Mouse (Mus musculus): Measurements from ENCODE around the gene Orm3. TPM values are rescaled to one million over a fixed set of nuclear protein-coding genes. Genes with fewer than 3 reads are reported as not detected.

Orm3 gene
- total RNA-seq, 2 experiments from 2014 or later, result not detected

GRCm38 (mm10) chr4:63362150-63362549 is 6.2 kb downstream of the Orm3 start, which contains the start of gene Orm2:
TSS of gene Orm2 (plus strand) at chr4:63362449.
- intact Hi-C loops (cut with DNase I), result no loop called here
- DNase-seq, result no peak

GRCm38 (mm10) chr4:63368577-63368976 is 12.6 kb downstream of the Orm3 start:
- peak; percentile 88 for DNase-seq
- intact Hi-C loops (cut with DNase I), result no loop called here

DNA sequence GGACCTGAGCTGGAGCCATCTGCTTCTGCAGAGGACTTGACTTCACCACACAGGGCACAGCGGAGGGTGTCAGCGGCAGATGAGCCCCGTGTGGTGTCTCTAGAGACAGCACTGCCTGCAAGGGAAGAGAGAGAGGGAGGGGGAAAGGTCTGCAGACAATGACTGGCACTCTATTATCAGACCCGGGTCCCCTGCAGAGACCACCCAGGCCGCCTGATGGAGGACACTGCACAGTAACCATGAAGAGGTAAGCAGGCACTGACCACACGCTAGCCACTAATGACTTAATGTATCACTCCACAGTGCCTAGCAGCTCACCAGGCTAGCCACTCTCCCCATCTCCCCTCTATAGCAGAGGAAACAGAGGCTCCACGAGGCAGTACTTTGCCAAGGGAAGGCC is 14.9 kb downstream of the Orm3 start:
- intact Hi-C loops (cut with DNase I), result no loop called here
- no peak for DNase-seq

- peak; percentile 36 for DNase-seq
- intact Hi-C loops (cut with DNase I), result no loop called here
These were observed 15.9 kb downstream of the Orm3 start for GRCm38 (mm10) chr4:63371890-63372289.

- DNase-seq, result no peak
- intact Hi-C loops (cut with DNase I), result no loop called here
These were observed 17.4 kb downstream of the Orm3 start for GRCm38 (mm10) chr4:63373404-63373803.

DNA sequence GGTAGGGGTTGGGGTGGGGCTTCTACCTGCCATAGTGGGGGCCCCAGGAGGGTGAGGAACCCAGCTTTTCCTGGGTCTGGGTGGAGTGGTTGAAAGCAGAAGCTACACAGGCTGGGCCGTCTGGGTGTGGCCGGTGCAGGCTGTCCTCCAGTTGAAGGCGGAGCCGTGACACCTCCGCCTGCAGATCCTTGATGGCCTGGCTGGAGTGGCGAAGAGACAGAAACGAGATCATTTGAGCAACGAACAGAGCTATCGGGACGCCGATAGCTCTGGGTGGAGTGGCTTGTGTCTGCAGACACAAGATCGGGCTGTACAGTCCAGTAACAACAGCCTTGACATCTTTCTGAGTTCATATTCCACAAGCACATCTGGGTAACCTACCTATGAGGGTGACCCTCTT is 18.4 kb downstream of the Orm3 start:
- intact Hi-C loops (cut with DNase I), result no loop called here
- DNase-seq, result no peak

- DNase-seq, result peak; percentile 76
- intact Hi-C loops (cut with DNase I), result no loop called here
These were observed 19.4 kb downstream of the Orm3 start for GRCm38 (mm10) chr4:63375367-63375766.

GRCm38 (mm10) chr4:63377483-63377882 is 21.5 kb downstream of the Orm3 start:
- no peak for DNase-seq
- intact Hi-C loops (cut with DNase I), result no loop called here

DNA sequence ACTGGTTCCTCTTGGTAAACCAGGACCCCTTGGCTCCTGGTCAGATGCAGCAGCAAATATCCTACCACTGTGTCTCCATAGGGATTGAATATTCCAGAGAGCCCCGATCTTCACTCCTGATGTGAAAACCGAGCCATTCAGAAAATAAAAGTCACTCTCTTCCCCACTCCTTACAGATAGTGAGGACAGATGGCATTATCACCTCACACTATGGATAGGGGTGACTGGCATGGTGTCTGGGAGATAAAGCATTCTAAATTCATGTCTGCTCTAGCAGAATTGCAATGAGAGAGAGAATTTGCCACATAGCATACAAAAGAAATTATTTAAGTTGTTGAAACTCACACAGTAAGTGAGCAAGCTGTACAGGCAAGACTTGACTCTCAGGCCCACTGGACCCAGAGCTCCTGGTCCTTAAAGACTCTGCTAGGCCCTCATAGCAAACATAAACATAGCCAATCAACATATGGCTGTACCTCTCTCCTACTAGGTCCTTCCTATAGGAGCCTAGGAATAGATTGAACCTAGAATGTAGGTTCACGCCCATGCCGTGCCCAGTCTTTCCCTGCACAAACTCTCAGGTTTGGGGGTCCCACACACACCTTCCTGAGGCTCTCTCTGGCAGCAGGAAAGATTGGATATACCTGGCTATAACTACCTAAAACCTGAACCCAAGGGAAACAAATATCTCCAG is 26.9 kb downstream of the Orm3 start:
- intact Hi-C loops (cut with DNase I), result no loop called here
- DNase-seq, result no peak

DNA sequence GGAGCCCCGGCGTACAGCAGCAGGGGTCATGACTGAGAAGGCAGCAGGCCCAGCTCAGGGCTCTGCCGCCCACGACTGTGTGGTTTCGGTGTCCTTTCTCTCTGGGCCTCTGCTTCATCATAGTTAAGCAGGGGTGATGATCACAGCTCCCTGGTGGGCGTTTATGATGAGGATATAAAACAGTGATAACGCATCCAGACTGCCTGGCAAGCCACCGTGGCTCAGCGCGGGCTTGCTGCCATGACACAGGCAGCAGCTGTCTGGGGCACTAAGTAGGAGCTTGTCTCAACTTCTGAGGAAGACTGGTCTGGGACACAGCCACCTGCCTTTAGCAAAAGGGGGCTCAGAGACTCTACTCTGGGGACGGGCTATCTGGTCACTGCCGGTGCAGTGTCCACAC is 27.5 kb downstream of the Orm3 start:
- intact Hi-C loops (cut with DNase I), result no loop called here
- DNase-seq, result no peak

DNA sequence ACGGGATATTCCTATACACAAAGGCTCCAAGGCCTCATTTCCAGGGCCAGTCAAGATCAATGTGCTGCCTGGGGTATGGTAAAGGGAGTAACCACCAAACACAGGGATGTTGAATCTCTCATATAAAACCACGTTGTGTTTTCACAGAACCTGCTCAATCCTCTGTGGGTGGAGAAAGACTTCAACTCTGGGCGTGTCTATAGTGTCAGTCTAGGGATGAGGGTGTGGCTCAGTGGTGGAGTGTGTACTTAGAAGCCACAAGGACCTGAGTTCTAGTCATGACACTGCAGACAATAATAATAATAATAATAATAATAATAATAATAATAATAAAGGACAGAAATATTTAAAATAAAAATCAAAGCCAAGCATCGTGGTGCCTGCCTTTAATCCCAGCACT is 28.3 kb downstream of the Orm3 start:
- intact Hi-C loops (cut with DNase I), result no loop called here
- DNase-seq, result no peak

- intact Hi-C loops (cut with DNase I), result no loop called here
- DNase-seq, result no peak
These were observed 29.3 kb downstream of the Orm3 start for GRCm38 (mm10) chr4:63385253-63385652.

DNA sequence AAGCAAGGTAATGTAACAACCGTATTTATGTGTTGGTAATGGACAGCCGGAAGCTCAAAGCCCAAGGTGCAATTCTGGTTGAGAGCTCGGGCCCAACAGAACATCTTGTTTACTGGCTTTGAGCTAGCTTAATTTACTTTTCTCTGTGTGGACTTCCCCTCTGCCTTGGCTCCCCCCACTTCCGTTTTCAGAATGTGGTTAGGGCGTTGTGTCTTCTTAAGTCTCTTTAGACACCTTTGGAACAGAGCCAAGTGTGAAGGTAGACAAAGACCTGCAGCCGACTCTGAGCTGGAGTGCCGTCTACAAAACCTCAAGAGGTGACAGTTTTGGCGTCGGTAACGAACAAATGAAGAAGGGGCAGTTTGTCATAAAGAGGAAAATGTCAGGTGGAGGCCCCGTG is 29.8 kb downstream of the Orm3 start:
- intact Hi-C loops (cut with DNase I), result no loop called here

DNA sequence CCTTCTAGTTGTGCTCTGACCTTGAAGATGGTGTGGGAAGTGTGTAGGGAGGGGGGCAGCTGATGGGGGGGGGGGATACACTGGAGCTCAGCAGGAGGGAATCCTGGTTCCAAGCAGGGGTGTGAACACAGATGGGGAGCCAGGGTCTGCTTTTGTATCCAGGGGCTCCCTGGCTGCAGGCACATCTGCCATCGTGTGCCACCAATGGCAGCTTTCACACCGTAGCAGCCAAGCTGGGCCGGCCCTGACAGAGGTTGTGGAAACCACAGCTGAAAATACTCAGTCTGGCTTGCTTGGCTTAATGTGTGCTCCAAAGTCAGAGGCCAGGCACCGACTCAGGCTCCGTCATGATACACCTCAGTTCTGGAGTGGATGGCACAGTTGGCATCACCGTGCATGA is 32.1 kb downstream of the Orm3 start:
- DNase-seq, result no peak
- intact Hi-C loops (cut with DNase I), result no loop called here

More for the DNA sequence above, 29.8 kb downstream of the Orm3 start:
- DNase-seq, result no peak

GRCm38 (mm10) chr4:63389121-63389886 is 33.3 kb downstream of the Orm3 start:
- DNase-seq, result peak; percentile 49
- intact Hi-C loops (cut with DNase I), result no loop called here

- intact Hi-C loops (cut with DNase I), result no loop called here
- DNase-seq, result no peak
These were observed 34.0 kb downstream of the Orm3 start for GRCm38 (mm10) chr4:63389887-63390528.

DNA sequence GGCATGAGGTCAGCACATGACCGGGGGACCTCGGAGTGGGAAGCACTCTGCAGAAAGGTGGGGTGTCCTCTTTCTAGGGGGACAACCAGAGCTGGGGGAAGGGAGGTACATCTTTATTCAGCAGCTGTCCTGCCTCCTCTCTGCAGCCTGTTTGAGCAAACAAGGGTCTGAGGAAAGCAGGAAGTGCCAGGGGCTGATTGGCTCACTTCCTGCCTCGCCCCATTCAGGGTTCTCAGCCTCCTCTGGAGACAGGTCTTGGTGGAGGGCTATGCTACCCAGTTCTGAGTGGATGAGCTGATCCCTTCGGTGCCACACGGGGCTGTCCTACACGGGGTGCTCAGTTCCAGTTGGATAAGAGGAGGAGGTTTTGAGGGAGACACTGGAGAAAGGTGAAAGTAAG is 35.4 kb downstream of the Orm3 start:
- intact Hi-C loops (cut with DNase I), result no loop called here
- DNase-seq, result no peak

- intact Hi-C loops (cut with DNase I), result no loop called here
These were observed 42.1 kb downstream of the Orm3 start for GRCm38 (mm10) chr4:63397981-63398537.

GRCm38 (mm10) chr4:63398854-63399609 is 43.1 kb downstream of the Orm3 start:
- no peak for DNase-seq
- intact Hi-C loops (cut with DNase I), result no loop called here

More at GRCm38 (mm10) chr4:63397981-63398537, 42.1 kb downstream of the Orm3 start:
- DNase-seq, result no peak

DNA sequence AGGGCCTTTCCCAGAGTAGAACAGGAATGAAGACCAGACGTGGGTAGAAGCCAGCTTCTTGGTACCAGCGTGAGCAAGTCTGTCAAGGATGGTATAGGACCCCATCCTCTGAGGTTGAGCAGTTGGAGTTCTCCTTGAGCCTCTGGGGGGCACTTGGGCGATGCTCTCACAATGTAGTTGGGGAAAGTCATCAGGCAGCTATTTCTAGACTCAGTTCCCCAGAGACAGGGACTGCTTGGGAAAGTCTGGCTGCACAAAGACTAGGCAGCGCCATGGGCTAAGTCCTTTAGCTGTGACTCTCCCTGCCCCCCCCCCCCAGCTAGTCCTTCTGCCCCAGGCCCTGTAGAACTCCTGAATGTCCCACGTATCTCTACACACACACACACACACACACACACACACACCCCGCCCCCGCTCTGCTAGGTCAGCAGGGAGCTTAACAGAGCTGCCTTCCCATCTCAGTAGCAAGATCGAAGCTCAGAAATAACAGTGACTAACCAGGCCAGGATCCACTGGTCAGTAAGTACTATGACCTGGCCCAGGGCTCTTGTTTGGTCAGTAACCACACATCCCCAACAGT is 43.8 kb downstream of the Orm3 start:
- intact Hi-C loops (cut with DNase I), result no loop called here

More for the DNA sequence above, 43.8 kb downstream of the Orm3 start:
- DNase-seq, result no peak
